Mouse (Mus musculus) cerebellum, adult 2 months (tissue): Measurements from ENCODE around the gene Smad3.

Experiments
- CTCF ChIP-seq: fragments of 200-500 bp; IDR thresholded peaks from 2 replicates; pipeline ENCODE4 v1.5.1; 2011; ENCODE audit warnings: low read depth, mild to moderate bottlenecking, control low read depth, low read length, moderate library complexity, borderline replicate concordance; ENCODE audit not compliant: insufficient read depth
- POLR2A ChIP-seq: fragments of 200-500 bp; IDR thresholded peaks from 2 replicates; pipeline ENCODE4 v1.6.1; 2011; ENCODE audit warnings: low read length, control low read depth, borderline replicate concordance; ENCODE audit not compliant: insufficient read depth

GRCm38 (mm10) chr9:63779950-63780887 is 22.4 kb upstream of the Smad3 start:
- TF ChIP-seq CTCF (no peak), POLR2A (no peak)
